Mouse (Mus musculus) heart, adult 2 months (tissue): Measurements from ENCODE around the gene Bclaf1. TPM values are rescaled to one million over a fixed set of nuclear protein-coding genes. Genes with fewer than 3 reads are reported as not detected.

Experiments
- DNase-seq, 2 experiments: peaks; one replicate each; pipeline ENCODE4 v3.0.0; 2021
- H3K27ac ChIP-seq: fragments of 200-600 bp; 2 replicates; pipeline ENCODE4 v1.8.1; 2022
- H3K27me3 ChIP-seq: fragments of 200-500 bp; 2 replicates; pipeline ENCODE4 v1.6.1; 2012; ENCODE audit warnings: mild to moderate bottlenecking, low read length, inconsistent platforms, mixed read lengths; ENCODE audit not compliant: control insufficient read depth, insufficient read depth
- H3K36me3 ChIP-seq: fragments of 200-500 bp; 2 replicates; pipeline ENCODE4 v1.6.1; 2012; ENCODE audit warnings: low read length, inconsistent platforms; ENCODE audit not compliant: control insufficient read depth, insufficient read depth
- H3K4me1 ChIP-seq: fragments of 200-500 bp; 2 replicates; pipeline ENCODE4 v1.6.1; 2011; ENCODE audit warnings: low read length; ENCODE audit not compliant: control insufficient read depth, insufficient read depth
- H3K4me3 ChIP-seq: fragments of 200-600 bp; 2 replicates; pipeline ENCODE4 v1.8.1; 2022
- H3K79me2 ChIP-seq: fragments of 200-500 bp; replicated peaks from 2 replicates; pipeline ENCODE4 v1.6.1; 2012; ENCODE audit warnings: mild to moderate bottlenecking, inconsistent platforms, low read length, moderate library complexity, mixed read lengths; ENCODE audit not compliant: control insufficient read depth, insufficient read depth
- H3K9ac ChIP-seq: fragments of 200-500 bp; 2 replicates; pipeline ENCODE4 v1.6.1; 2012; ENCODE audit warnings: low read depth, mild to moderate bottlenecking, control low read depth, inconsistent platforms, low read length, mixed read lengths
- CTCF ChIP-seq: fragments of 200-600 bp; IDR thresholded peaks from 2 replicates; pipeline ENCODE4 v1.8.1; 2022; ENCODE audit warnings: antibody characterized with exemption, mild to moderate bottlenecking, moderate library complexity
- EP300 ChIP-seq: fragments of 200-500 bp; IDR thresholded peaks from 2 replicates; pipeline ENCODE4 v1.6.1; 2011; ENCODE audit warnings: low read depth, low read length, control low read depth; ENCODE audit not compliant: insufficient read depth
- POLR2A ChIP-seq: fragments of 200-500 bp; IDR thresholded peaks from 2 replicates; pipeline ENCODE4 v1.6.1; 2011; ENCODE audit warnings: mild to moderate bottlenecking, low read depth, low read length, control low read depth; ENCODE audit not compliant: insufficient read depth
- WGBS: fragments of 180-500 bp; shearing (Covaris S2); methylation state at CpG from one replicate; pipeline ENCODE4 v1.1.7; 2018; 5-methylcytosine and 5-hydroxymethylcytosine counted together
- intact Hi-C: fragments of 180-260 bp; cut with DNase I; formaldehyde crosslinking; loops from one replicate; pipeline ENCODE4 v1.15.1; 2025
- polyA plus RNA-seq: library from polyadenylated mRNA; depleted of rRNA; stranded (reverse); fragments of >200 nt; gene quantifications from 2 replicates; pipeline ENCODE4 v1.2.3, GENCODE M21; 2012
- total RNA-seq, 2 experiments: library from RNA; stranded (reverse); gene quantifications; 2 replicates each; pipeline ENCODE4 v1.2.3; 2021

Gene Bclaf1
- total and polyA plus RNA-seq, 3 experiments: 12.3 to 53.3 (median 44.1) TPM

DNA sequence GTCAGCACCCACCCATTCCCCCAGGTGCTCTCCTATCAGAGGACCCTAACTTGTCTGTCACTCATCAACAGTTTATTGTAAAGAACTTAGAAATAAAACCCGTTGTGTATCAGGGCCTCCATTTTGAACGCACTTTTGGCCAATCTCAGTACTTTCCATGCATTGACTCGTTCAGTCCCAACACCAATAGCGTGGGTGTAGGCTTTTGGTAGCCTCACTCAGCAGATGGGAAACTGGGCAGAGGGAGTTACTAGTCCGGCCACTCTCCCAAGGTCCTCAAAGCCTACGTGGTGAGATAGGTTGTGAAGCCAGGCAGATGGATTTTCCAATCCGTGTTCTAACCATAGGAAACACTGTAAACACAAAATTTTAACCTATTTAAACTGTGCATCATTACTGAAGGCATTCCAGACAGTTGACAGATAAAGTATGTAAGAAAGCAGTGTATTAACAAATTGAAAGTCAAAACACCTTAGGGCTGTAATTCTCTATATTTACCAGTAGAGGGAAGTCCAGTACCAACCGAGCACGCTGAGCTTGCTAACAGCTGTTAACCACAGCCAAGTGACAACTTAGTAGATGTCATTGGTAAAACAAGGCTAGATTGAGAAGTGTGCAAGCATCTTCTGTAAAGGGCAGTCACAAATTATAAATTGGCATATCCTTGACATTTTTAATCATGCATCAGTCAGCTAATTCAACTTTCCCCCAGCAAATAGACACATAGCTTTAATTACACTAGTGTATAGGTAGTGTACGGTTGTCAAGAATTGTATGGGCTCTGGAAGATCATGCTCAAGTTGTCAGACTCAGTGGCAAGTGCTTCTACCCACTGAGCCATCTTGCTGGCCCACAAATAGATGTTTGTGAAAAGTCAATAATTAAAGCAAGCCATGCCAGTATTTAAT is 49.5 kb downstream of the Bclaf1 start:
- Histone ChIP-seq H3K36me3 (no peaks in the 10 kb centered on the region), H3K27me3 (no peaks in the 10 kb centered on the region), H3K79me2 (no peaks in the 10 kb centered on the region), H3K4me1 (no peaks in the 10 kb centered on the region), H3K9ac (no peak overlapping the region), H3K4me3 (no peak overlapping the region), H3K27ac (no peak overlapping the region)
- TF ChIP-seq CTCF (peak; percentile 95), POLR2A (no peak), EP300 (no peak)
- intact Hi-C loops: loop anchor here (2.0 to 5.0 kb wide), 3 partner anchors 567 to 606 kb away; no protein-coding TSS in a partner anchor
- no peak for DNase-seq
- WGBS: 59% methylated on average over 10 of the region's 10 CpGs

DNA sequence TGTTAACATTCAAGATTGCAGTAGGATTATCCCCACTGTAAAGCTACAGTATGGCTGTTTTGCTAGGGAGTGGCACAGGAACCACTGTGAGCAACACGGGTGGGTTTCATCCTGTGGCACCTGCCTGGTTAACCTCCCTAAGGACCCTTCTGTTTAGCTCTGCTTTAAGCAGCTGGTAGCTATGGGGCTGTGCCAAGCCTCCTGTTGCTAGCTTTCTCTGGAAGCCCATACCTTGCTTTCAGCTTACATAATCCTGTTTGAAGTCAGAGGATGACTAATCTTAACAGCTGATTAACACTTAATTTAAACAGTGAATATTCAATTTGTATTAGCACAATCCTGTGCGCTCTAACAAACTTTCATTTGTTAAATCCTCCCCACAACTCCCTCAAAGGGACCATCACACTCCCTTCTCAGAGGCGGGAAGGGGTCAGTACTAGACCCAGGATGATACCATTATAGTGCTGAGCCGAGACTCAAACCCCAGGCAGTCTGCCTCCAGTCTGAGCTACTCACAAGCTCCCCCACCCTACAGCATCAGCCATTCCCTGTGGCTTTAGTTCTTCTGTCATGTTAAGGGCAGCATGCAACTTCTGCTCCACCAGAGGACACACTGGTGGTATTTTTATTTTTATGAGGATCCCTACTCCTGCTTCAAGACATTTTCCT is 50.3 kb downstream of the Bclaf1 start:
- H3K4me1 ChIP-seq: no peaks in the 10 kb centered on the region
- no peak for TF ChIP-seq EP300
- TF ChIP-seq CTCF: no peak
- no peak for TF ChIP-seq POLR2A
- H3K9ac ChIP-seq: no peak overlapping the region
- no peaks in the 10 kb centered on the region for H3K27me3 ChIP-seq
- 76% methylated on average over 4 of the region's 4 CpGs for WGBS
- H3K4me3 ChIP-seq: no peak overlapping the region
- intact Hi-C loops: loop anchor here (2.0 to 5.0 kb wide), 3 partner anchors 566 to 605 kb away; no protein-coding TSS in a partner anchor
- no peaks in the 10 kb centered on the region for H3K36me3 ChIP-seq
- H3K27ac ChIP-seq: no peak overlapping the region
- no peak for DNase-seq
- no peaks in the 10 kb centered on the region for H3K79me2 ChIP-seq

DNA sequence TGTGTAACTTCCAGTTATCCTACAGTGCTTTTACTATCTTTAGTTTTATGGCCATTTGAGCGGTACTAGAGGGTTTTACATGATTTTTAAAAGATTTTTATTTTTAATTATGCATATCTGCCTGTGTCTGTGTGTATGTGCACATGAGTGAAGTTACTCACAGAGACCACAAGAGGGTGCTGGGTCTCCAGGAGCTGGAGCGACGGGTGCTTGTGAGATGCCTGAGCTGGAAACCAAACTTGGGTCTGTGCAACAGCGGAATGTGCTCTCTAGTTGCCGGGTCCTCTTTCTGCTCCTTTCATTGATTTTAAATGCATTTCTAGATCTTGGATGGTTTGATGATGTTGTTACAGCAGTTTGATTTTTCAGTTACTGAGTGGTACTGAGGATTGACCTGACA is 59.8 kb downstream of the Bclaf1 start:
- H3K27ac ChIP-seq: no peak overlapping the region
- peak; percentile 67 for TF ChIP-seq CTCF
- no peak for TF ChIP-seq POLR2A
- no peaks in the 10 kb centered on the region for H3K79me2 ChIP-seq
- H3K4me1 ChIP-seq: no peaks in the 10 kb centered on the region
- no peaks in the 10 kb centered on the region for H3K27me3 ChIP-seq
- no peak overlapping the region for H3K9ac ChIP-seq
- H3K36me3 ChIP-seq: no peaks in the 10 kb centered on the region
- H3K4me3 ChIP-seq: no peak overlapping the region
- WGBS: 95% methylated on average over 5 of the region's 5 CpGs
- no peak for DNase-seq
- intact Hi-C loops: no loop called here

DNA sequence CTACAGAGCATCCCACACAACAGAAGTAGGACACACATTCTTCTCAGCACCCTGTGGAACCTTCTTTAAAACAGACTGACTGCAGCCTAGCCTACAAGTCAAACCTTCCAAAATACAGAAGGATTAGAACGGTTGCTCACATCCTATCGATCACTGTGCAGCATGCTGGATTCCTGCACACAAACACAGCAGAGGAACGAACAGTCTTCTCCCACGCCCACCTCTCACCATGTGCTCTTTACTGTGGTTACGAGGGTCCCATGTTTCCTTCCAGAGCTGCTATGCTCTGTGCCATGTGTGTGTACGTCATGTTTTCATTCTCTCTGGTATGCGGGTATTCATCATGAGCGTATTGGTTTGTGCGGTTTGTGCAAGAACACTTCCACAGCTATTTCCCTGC is 65.4 kb downstream of the Bclaf1 start:
- Histone ChIP-seq H3K9ac (no peak overlapping the region), H3K27me3 (no peaks in the 10 kb centered on the region), H3K36me3 (no peaks in the 10 kb centered on the region), H3K4me1 (peaks cover 2% of the 10 kb centered on the region; the same call in 1 of the 2 replicates), H3K4me3 (no peak overlapping the region), H3K27ac (no peak overlapping the region), H3K79me2 (no peaks in the 10 kb centered on the region)
- intact Hi-C loops: no loop called here
- WGBS: 91% methylated on average over 9 of the region's 9 CpGs
- TF ChIP-seq CTCF (no peak), EP300 (no peak)
- DNase-seq: no peak

DNA sequence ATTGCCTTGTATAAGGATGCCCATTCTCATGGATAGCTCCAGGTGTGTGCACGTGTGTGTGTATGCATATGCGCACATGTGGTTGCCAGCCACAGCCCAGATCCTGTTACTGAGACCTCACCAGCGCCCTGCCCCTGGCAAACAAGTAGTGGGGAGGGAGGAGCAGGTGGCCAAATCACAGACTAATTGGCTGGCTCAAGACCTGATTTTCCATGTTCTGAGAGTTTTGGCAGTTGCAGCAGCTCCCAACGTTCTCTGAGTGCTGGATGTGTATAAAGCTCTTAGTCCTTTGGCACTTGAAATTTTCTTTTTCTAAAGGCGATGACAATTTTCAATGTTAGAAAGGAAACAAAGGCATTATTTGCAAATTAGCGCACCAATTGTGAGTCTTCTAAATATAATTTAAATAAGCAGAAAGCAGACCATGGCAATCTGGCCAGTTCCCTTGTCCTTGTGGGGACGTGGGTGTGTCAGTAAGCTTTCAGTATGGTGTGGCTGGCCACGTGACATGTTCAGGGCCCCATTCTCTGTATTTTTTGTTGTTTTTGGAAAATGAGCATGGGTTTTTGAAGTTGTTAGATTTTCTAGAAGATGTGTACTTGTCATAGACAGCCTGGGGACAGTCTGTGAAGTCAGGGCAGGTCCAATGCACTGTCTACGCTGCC is 66.9 kb downstream of the Bclaf1 start:
- WGBS: 53% methylated on average over 9 of the region's 9 CpGs
- Histone ChIP-seq H3K4me1 (peaks cover 2% of the 10 kb centered on the region; the same call in 1 of the 2 replicates), H3K36me3 (no peaks in the 10 kb centered on the region), H3K4me3 (no peak overlapping the region), H3K79me2 (no peaks in the 10 kb centered on the region), H3K27ac (peak overlapping the region; percentile 40), H3K27me3 (no peaks in the 10 kb centered on the region), H3K9ac (no peak overlapping the region)
- DNase-seq: peak; percentile 34 to 65
- intact Hi-C loops: no loop called here
- TF ChIP-seq EP300 (0 out of 2 replicates have a peak, but pooled peaks have one; percentile 17), CTCF (no peak), POLR2A (no peak)

DNA sequence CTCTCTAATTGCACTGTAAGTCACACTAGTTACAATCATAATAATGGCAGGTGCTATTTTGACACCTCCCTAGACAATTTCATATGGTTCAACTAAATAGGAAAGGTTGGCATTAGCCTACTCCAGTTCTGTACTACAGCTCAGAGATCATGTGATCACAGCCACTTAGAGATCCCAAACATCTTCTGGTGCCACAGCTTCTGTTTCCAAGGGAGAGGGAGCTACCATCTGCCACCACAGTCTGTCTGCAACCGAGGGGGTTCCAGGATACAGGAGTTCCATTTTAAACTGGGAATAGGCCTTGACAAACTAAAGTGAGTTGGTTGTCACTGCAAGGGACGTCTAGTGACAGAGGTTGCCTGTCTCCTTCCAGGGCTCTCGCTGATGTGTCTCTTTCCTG is 68.5 kb downstream of the Bclaf1 start:
- no peak overlapping the region for H3K27ac ChIP-seq
- no peak overlapping the region for H3K9ac ChIP-seq
- 83% methylated on average over 3 of the region's 3 CpGs for WGBS
- no peaks in the 10 kb centered on the region for H3K27me3 ChIP-seq
- intact Hi-C loops: no loop called here
- no peak overlapping the region for H3K4me3 ChIP-seq
- peaks cover 2% of the 10 kb centered on the region; the same call in 1 of the 2 replicates for H3K4me1 ChIP-seq
- H3K36me3 ChIP-seq: no peaks in the 10 kb centered on the region
- TF ChIP-seq EP300 (no peak), POLR2A (no peak), CTCF (no peak)
- no peaks in the 10 kb centered on the region for H3K79me2 ChIP-seq
- no peak for DNase-seq
